Mouse (Mus musculus): Measurements from ENCODE around the gene Cluh. TPM values are rescaled to one million over a fixed set of nuclear protein-coding genes. Genes with fewer than 3 reads are reported as not detected.

Gene Cluh
- polyA plus RNA-seq, 1 experiment from 2014 or later, result 28.2 TPM

Other genes starting within 250 kb of the Cluh start
- 4.1 and 5.0 TPM in 2 replicates for gene Rap1gap2, start 38.6 kb upstream of the Cluh start, polyA plus RNA-seq (2014; fragmentation: Nextera tagmentation; extraction: Ambion mirVana)
- 0.12 and 0.19 TPM in 2 replicates for gene Ccdc92b, start 29.9 kb upstream of the Cluh start, polyA plus RNA-seq (2014; fragmentation: Nextera tagmentation; extraction: Ambion mirVana)
- 63.6 and 74.1 TPM in 2 replicates for gene Pafah1b1, start 75.2 kb downstream of the Cluh start, polyA plus RNA-seq (2014; fragmentation: Nextera tagmentation; extraction: Ambion mirVana)
- gene Mettl16, start 121.3 kb downstream of the Cluh start, polyA plus RNA-seq (2014; fragmentation: Nextera tagmentation; extraction: Ambion mirVana), result 34.6 and 42.0 TPM in 2 replicates
- 4.9 and 6.6 TPM in 2 replicates for gene Mnt, start 181.4 kb downstream of the Cluh start, polyA plus RNA-seq (2014; fragmentation: Nextera tagmentation; extraction: Ambion mirVana)
- 4.4 and 5.7 TPM in 2 replicates for gene Sgsm2, start 247.6 kb downstream of the Cluh start, polyA plus RNA-seq (2014; fragmentation: Nextera tagmentation; extraction: Ambion mirVana)
- gene Tsr1, start 248.6 kb downstream of the Cluh start, polyA plus RNA-seq (2014; fragmentation: Nextera tagmentation; extraction: Ambion mirVana), result 41.7 and 54.8 TPM in 2 replicates

Measured in kidney, embryonic 14.5 days (tissue).